Mouse (Mus musculus): ENCODE data around the gene Kri1. TPM values are rescaled to one million over a fixed set of nuclear protein-coding genes. Genes with fewer than 3 reads are reported as not detected.

The Kri1 gene
- total and polyA plus RNA-seq, 3 experiments = 76.1 to 233 (median 199) TPM

DNA sequence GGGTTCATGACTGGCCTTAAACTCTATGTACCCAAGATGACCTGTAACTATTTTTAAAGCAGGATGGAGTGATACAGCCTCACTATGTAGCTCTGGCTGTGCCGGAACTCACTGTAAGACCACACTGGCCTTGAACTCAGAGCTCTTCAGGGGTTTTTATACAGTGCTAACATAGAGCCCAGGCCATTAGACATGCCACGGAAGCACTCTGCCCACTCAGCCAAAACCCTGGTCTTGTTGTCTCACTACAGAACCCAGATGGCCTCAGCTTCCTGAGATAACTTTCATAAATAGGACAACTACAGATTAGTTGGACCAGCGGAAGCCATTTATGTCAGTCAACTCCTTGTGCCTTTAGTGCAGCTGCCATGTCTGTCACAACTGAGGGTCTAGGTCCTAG is 13.4 kb downstream of the Kri1 start:
- TF ChIP-seq CHD2 (IDR thresholded peaks at IDR 0.05; ENCODE audit: low read length) (0 out of 2 replicates have a peak, but pooled peaks have one; percentile 12), EP300 (IDR thresholded peaks at IDR 0.05; ENCODE audit: low read depth in 1 of 2, low read length in 2 of 2) (no peak)
- no peaks in the 10 kb centered on the region for H3K9me3 ChIP-seq (replicated peaks; ENCODE audit: insufficient read depth, low read length)
- no peak overlapping the region for H3K9ac ChIP-seq (ENCODE audit: control insufficient read depth, low read depth, low read length, poor library complexity, severe bottlenecking)
- no peaks in the 10 kb centered on the region for H3K27me3 ChIP-seq (ENCODE audit: control insufficient read depth in 1 of 2, insufficient read depth in 2 of 2, low read length in 2 of 2)
- no peaks in the 10 kb centered on the region for H3K79me2 ChIP-seq (ENCODE audit: control insufficient read depth, insufficient read depth, low read length, poor library complexity)
- H3K4me1 ChIP-seq (ENCODE audit: control insufficient read depth in 1 of 2, insufficient read depth in 2 of 2, low read length in 2 of 2) = no peaks in the 10 kb centered on the region
- peak; percentile 47 for DNase-seq (ENCODE audit: low read depth, low spot score)
- H3K27ac ChIP-seq (ENCODE audit: control insufficient read depth, low read depth, low read length) = no peak overlapping the region
- H3K4me3 ChIP-seq (ENCODE audit: control insufficient read depth in 1 of 2, insufficient read depth in 1 of 2, low read depth in 2 of 2, low read length in 2 of 2) = no peak overlapping the region
- peaks cover 0 to 62% of the 10 kb centered on the region in 2 experiments; a peak in 2 of 4 replicates for H3K36me3 ChIP-seq (ENCODE audit: control insufficient read depth in 1 of 2, insufficient read depth in 2 of 2, low read length in 2 of 2)

GRCm38 (mm10) chr9:21273520-21274228 is 14.1 kb downstream of the Kri1 start:
- Histone ChIP-seq H3K4me3 (ENCODE audit: control insufficient read depth in 1 of 2, insufficient read depth in 1 of 2, low read depth in 2 of 2, low read length in 2 of 2) (no peak overlapping the region), H3K27ac (ENCODE audit: control insufficient read depth, low read depth, low read length) (no peak overlapping the region)
- TF ChIP-seq BHLHE40 (IDR thresholded peaks at IDR 0.05; ENCODE audit: borderline replicate concordance, low read depth, low read length) (no peak), TAL1 (IDR thresholded peaks at IDR 0.05; ENCODE audit: low read length) (no peak), ZMIZ1 (IDR thresholded peaks at IDR 0.05; ENCODE audit: low read depth, low read length) (peak; percentile 87), MXI1 (IDR thresholded peaks at IDR 0.05; ENCODE audit: low read depth, low read length) (no peak), USF1 (IDR thresholded peaks at IDR 0.05; ENCODE audit: low read depth, low read length) (no peak), ZKSCAN1 (IDR thresholded peaks at IDR 0.05; ENCODE audit: low read depth, low read length) (no peak; the same call in 1 of the 2 replicates), E2F4 (IDR thresholded peaks at IDR 0.05; ENCODE audit: borderline replicate concordance, low read depth, low read length) (no peak), TCF12 (IDR thresholded peaks at IDR 0.05; ENCODE audit: low read depth, low read length) (0 out of 2 replicates have a peak, but pooled peaks have one; percentile 11), SMC3 (IDR thresholded peaks at IDR 0.05; ENCODE audit: low read depth, low read length) (peak; percentile 37; the same call in 1 of the 2 replicates), ELF1 (IDR thresholded peaks at IDR 0.05; ENCODE audit: low read depth, low read length) (0 out of 2 replicates have a peak, but pooled peaks have one; percentile 30), USF2 (IDR thresholded peaks at IDR 0.05; ENCODE audit: borderline replicate concordance in 1 of 2, insufficient read depth in 1 of 2, low read depth in 1 of 2, low read length in 2 of 2) (no peak), UBTF (IDR thresholded peaks at IDR 0.05; ENCODE audit: borderline replicate concordance, insufficient read depth, low read depth, low read length) (no peak), CHD1 (IDR thresholded peaks at IDR 0.05; ENCODE audit: low read depth, low read length) (no peak), CHD2 (IDR thresholded peaks at IDR 0.05; ENCODE audit: low read length) (peak; percentile 18; the same call in 1 of the 2 replicates), ETS1 (IDR thresholded peaks at IDR 0.05; ENCODE audit: low read depth, low read length) (no peak), MAX (IDR thresholded peaks at IDR 0.05; ENCODE audit: low read length) (no peak), POLR2AphosphoS2 (IDR thresholded peaks at IDR 0.05; ENCODE audit: low read length) (peak; percentile 75), POLR2A (IDR thresholded peaks at IDR 0.05; ENCODE audit: control insufficient read depth in 1 of 2, insufficient read depth in 1 of 2, low read depth in 1 of 2, low read length in 2 of 2, poor library complexity in 1 of 2) (peak in 1 of 2 experiments; percentile 34; a peak in 2 of 4 replicates), NELFE (IDR thresholded peaks at IDR 0.05; ENCODE audit: low read depth, low read length) (0 out of 2 replicates have a peak, but pooled peaks have one; percentile 21), TBP (IDR thresholded peaks at IDR 0.05; ENCODE audit: low read depth, low read length) (no peak), MEF2A (IDR thresholded peaks at IDR 0.05; ENCODE audit: extremely low read depth, insufficient replicate concordance, low read depth, low read length, poor library complexity, severe bottlenecking) (no peak), HCFC1 (IDR thresholded peaks at IDR 0.05; ENCODE audit: low read depth, low read length) (0 out of 2 replicates have a peak, but pooled peaks have one; percentile 19), ZNF384 (IDR thresholded peaks at IDR 0.05; ENCODE audit: low read depth, low read length) (no peak), MYB (IDR thresholded peaks at IDR 0.05; ENCODE audit: low read depth, low read length) (peak; percentile 29; the same call in 1 of the 2 replicates), RCOR1 (IDR thresholded peaks at IDR 0.05; ENCODE audit: low read depth, low read length) (no peak), MAFK (IDR thresholded peaks at IDR 0.05; ENCODE audit: borderline replicate concordance, low read depth, low read length) (0 out of 2 replicates have a peak, but pooled peaks have one; percentile 34), CTCF (IDR thresholded peaks at IDR 0.05 in 2 of 3, conservative IDR thresholded peaks at IDR 0.05 in 1 of 3; ENCODE audit: control insufficient read depth in 1 of 3, insufficient read depth in 1 of 3, low read depth in 2 of 3, low read length in 3 of 3, poor library complexity in 1 of 3, severe bottlenecking in 1 of 3) (no peak), ZC3H11A (IDR thresholded peaks at IDR 0.05; ENCODE audit: low read depth, low read length) (no peak), MYC (IDR thresholded peaks at IDR 0.05; ENCODE audit: low read depth, low read length) (no peak)

More at GRCm38 (mm10) chr9:21273520-21274228, 14.1 kb downstream of the Kri1 start:
- peaks cover 0 to 65% of the 10 kb centered on the region in 2 experiments; a peak in 2 of 4 replicates for H3K36me3 ChIP-seq (ENCODE audit: control insufficient read depth in 1 of 2, insufficient read depth in 2 of 2, low read length in 2 of 2)
- H3K4me1 ChIP-seq (ENCODE audit: control insufficient read depth in 1 of 2, insufficient read depth in 2 of 2, low read length in 2 of 2) = no peaks in the 10 kb centered on the region
- peak; percentile 52 for DNase-seq (ENCODE audit: low read depth, low spot score)
- H3K79me2 ChIP-seq (ENCODE audit: control insufficient read depth, insufficient read depth, low read length, poor library complexity) = no peaks in the 10 kb centered on the region
- no peak overlapping the region for H3K9ac ChIP-seq (ENCODE audit: control insufficient read depth, low read depth, low read length, poor library complexity, severe bottlenecking)
- no peaks in the 10 kb centered on the region for H3K27me3 ChIP-seq (ENCODE audit: control insufficient read depth in 1 of 2, insufficient read depth in 2 of 2, low read length in 2 of 2)
- H3K9me3 ChIP-seq (replicated peaks; ENCODE audit: insufficient read depth, low read length) = no peaks in the 10 kb centered on the region

Measured in MEL (cell line).